Mouse (Mus musculus): ENCODE results near the gene Kprp. TPM values are rescaled to one million over a fixed set of nuclear protein-coding genes. Genes with fewer than 3 reads are reported as not detected.
"Not testable (repeated sequence)": the region's sequence is repeated elsewhere in the genome, so short reads cannot be mapped to it uniquely, and the experiment has no call there.

Kprp gene
- polyA plus RNA-seq (2015; fragmentation: Nextera tagmentation; extraction: Ambion mirVana), result not detected in 2 replicates

DNA sequence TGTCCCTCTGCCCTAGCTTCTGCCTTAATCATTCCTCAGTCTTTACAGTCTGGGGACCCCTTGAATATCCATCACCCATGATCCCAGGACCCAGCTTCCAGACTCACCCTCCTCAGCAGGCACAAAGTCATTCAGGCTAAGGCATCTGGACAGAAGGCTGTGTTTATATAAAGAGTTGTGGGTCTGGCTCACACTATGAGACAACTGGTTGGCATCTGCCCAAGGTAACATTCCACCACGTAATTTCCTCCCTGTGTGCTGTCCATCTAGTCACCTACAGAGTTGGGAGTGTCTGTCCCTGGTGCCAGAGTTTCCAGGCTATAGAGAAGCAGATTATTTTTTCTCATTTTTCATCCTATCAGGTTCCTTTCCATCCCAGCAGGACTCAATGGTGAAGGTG, at the start of gene Kprp:
Gene Kprp (minus strand): TSS at position 140 of the 400 bp plus-strand sequence.
- Histone ChIP-seq H3K27ac (ENCODE audit: low read length) (no peak within 1 kb of the TSS), H3K9me3 (ENCODE audit: control insufficient read depth, low read length) (no peaks in the 10 kb centered on the region), H3K36me3 (ENCODE audit: control insufficient read depth, insufficient read depth, low read length) (no peaks in the 10 kb centered on the region), H3K4me2 (ENCODE audit: low read depth, low read length) (no peak within 1 kb of the TSS), H3K9ac (ENCODE audit: low read length) (no peak within 1 kb of the TSS), H3K4me1 (replicated peaks; ENCODE audit: control insufficient read depth, insufficient read depth, low read length) (no peaks in the 10 kb centered on the region), H3K27me3 (ENCODE audit: control insufficient read depth, insufficient read depth, low read depth, low read length) (no peaks in the 10 kb centered on the region), H3K4me3 (ENCODE audit: low read length) (no peak within 1 kb of the TSS)
- no peak for ATAC-seq (ENCODE audit: low read depth)
- 7% methylated on average over 1 of the region's 1 CpGs for WGBS

DNA sequence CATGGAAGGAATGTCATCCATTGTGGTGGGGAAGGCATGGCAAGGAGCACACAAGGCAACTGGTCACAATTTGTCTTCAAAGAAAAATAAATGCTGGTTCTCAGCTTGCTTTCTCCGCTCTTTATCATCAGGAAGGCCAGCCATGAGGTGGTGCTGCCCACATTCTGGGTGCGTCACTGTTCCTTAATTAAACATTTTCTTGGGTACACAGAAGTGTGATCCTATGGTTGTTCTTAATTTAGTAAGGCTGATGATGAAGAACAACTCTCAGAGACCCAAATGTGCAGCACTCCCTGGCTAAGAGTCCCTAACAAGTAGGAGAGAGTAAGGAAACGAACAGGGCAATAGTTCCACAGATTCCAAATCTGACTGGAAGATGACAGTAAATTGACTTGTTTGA, 47.1 kb upstream of the Kprp start:
- H3K4me3 ChIP-seq (ENCODE audit: low read length), result no peak overlapping the region
- H3K27me3 ChIP-seq (ENCODE audit: control insufficient read depth, insufficient read depth, low read depth, low read length), result no peaks in the 10 kb centered on the region
- no peak overlapping the region for H3K9ac ChIP-seq (ENCODE audit: low read length)
- no peak for ATAC-seq (ENCODE audit: low read depth)
- no peaks in the 10 kb centered on the region for H3K4me1 ChIP-seq (replicated peaks; ENCODE audit: control insufficient read depth, insufficient read depth, low read length)
- no peaks in the 10 kb centered on the region for H3K9me3 ChIP-seq (ENCODE audit: control insufficient read depth, low read length)
- H3K36me3 ChIP-seq (ENCODE audit: control insufficient read depth, insufficient read depth, low read length), result no peaks in the 10 kb centered on the region
- no peak overlapping the region for H3K4me2 ChIP-seq (ENCODE audit: low read depth, low read length)
- 70% methylated on average over 3 of the region's 3 CpGs for WGBS
- no peak overlapping the region for H3K27ac ChIP-seq (ENCODE audit: low read length)

DNA sequence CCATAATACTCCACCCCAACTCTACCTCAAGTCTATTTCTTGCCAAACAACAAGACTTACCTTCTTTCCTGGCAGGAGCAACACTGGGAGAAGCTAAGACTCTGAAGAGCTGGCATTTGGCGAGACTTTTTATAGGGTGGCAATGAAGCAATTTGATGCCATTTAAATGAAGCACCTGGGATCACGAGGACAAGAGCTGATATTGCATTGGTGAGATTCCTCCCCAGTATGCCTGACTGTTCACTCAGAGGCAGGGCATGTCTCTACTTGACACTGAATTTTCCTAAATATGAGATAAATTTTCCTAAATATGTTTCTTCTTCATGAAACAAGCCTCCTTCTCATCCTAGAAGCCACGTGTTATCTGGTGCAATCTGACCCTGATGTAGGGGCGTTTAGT, 43.1 kb upstream of the Kprp start, which contains the start of gene 2310050C09Rik:
Gene 2310050C09Rik (minus strand): TSS at position 101 of the 400 bp plus-strand sequence.
- Histone ChIP-seq H3K9ac (ENCODE audit: low read length) (no peak within 1 kb of the TSS), H3K9me3 (ENCODE audit: control insufficient read depth, low read length) (no peaks in the 10 kb centered on the region), H3K4me2 (ENCODE audit: low read depth, low read length) (no peak within 1 kb of the TSS), H3K36me3 (ENCODE audit: control insufficient read depth, insufficient read depth, low read length) (no peaks in the 10 kb centered on the region), H3K27ac (ENCODE audit: low read length) (no peak within 1 kb of the TSS), H3K4me3 (ENCODE audit: low read length) (no peak within 1 kb of the TSS), H3K4me1 (replicated peaks; ENCODE audit: control insufficient read depth, insufficient read depth, low read length) (no peaks in the 10 kb centered on the region), H3K27me3 (ENCODE audit: control insufficient read depth, insufficient read depth, low read depth, low read length) (no peaks in the 10 kb centered on the region)
- 64% methylated on average over 4 of the region's 4 CpGs for WGBS
- no peak for ATAC-seq (ENCODE audit: low read depth)

DNA sequence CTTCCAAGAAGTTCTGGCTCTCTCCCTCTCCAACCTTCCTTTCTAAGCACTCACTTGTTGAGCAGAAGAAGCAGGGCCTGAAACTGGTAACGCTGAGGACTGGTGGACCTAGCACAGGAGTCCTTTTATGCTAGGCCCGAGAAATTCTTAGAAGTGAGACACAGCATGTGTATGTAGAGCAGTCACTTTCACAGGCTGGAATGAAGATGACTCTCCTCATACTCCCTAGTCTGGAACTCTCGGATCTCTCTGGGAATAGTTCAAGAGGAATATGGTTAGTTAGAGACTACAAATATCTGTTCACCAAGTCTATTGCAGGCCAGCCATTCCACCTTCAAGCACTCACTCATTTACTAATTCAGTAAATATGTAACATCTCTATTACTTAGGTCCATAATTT, 24.1 kb upstream of the Kprp start, which contains the start of gene Lce1l:
Gene Lce1l (minus strand): TSS at position 101 of the 400 bp plus-strand sequence.
- Histone ChIP-seq H3K27me3 (ENCODE audit: control insufficient read depth, insufficient read depth, low read depth, low read length) (no peaks in the 10 kb centered on the region), H3K27ac (ENCODE audit: low read length) (no peak within 1 kb of the TSS), H3K4me1 (replicated peaks; ENCODE audit: control insufficient read depth, insufficient read depth, low read length) (no peaks in the 10 kb centered on the region), H3K9me3 (ENCODE audit: control insufficient read depth, low read length) (no peaks in the 10 kb centered on the region), H3K9ac (ENCODE audit: low read length) (no peak within 1 kb of the TSS), H3K4me2 (ENCODE audit: low read depth, low read length) (no peak within 1 kb of the TSS), H3K4me3 (ENCODE audit: low read length) (no peak within 1 kb of the TSS), H3K36me3 (ENCODE audit: control insufficient read depth, insufficient read depth, low read length) (no peaks in the 10 kb centered on the region)
- WGBS, result 78% methylated on average over 3 of the region's 3 CpGs
- no peak for ATAC-seq (ENCODE audit: low read depth)

DNA sequence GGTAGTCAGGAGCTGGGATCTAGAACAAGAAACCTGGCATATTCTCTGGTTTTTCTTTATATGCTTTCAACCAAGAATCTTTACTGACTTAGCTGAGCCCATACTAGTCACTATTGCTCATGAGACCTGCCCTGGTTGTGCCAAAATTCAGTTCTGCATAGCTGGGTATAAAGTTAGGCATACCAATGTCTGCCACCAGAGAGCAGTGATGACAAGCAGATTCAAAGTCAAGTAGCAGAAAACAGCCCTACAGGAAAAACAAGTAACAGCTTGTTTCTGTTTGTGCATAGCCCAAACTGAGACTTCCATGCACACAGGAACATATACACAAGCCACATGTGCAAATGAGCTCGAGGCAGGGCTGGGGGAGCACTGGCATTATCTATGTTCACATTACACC, 1.2 kb downstream of the Kprp start:
- Histone ChIP-seq H3K9ac (ENCODE audit: low read length) (no peak overlapping the region), H3K4me3 (ENCODE audit: low read length) (no peak overlapping the region), H3K27me3 (ENCODE audit: control insufficient read depth, insufficient read depth, low read depth, low read length) (no peaks in the 10 kb centered on the region), H3K4me2 (ENCODE audit: low read depth, low read length) (no peak overlapping the region), H3K36me3 (ENCODE audit: control insufficient read depth, insufficient read depth, low read length) (no peaks in the 10 kb centered on the region), H3K9me3 (ENCODE audit: control insufficient read depth, low read length) (no peaks in the 10 kb centered on the region), H3K4me1 (replicated peaks; ENCODE audit: control insufficient read depth, insufficient read depth, low read length) (no peaks in the 10 kb centered on the region), H3K27ac (ENCODE audit: low read length) (no peak overlapping the region)
- ATAC-seq (ENCODE audit: low read depth), result no peak
- WGBS, result 19% methylated on average over 1 of the region's 1 CpGs

DNA sequence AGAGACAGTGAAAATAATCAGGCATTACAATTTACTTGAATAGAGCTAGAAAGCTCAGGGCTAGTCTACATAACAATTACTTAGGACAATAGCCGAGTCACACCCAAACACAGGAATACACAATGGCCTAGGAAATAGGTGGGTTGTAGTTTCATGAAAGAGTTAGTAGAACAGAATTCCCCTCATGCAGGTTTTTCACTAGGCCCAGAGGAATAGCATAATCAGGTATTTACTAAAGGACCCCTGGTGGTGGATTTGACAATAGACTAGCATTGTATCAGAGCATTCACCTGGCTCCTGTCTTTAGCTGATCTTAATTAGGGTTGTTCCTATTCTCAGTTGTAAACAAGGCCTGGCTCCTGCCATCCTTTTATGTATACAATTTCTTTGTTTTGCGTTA, 11.0 kb downstream of the Kprp start:
- WGBS, result 91% methylated on average over 2 of the region's 2 CpGs
- not testable (repeated sequence) for H3K27ac ChIP-seq (ENCODE audit: low read length); H3K4me2 ChIP-seq (ENCODE audit: low read depth, low read length); H3K4me3 ChIP-seq (ENCODE audit: low read length); H3K9ac ChIP-seq (ENCODE audit: low read length); H3K36me3 ChIP-seq (ENCODE audit: control insufficient read depth, insufficient read depth, low read length); ATAC-seq (ENCODE audit: low read depth); H3K27me3 ChIP-seq (ENCODE audit: control insufficient read depth, insufficient read depth, low read depth, low read length); H3K4me1 ChIP-seq (replicated peaks; ENCODE audit: control insufficient read depth, insufficient read depth, low read length); H3K9me3 ChIP-seq (ENCODE audit: control insufficient read depth, low read length)

DNA sequence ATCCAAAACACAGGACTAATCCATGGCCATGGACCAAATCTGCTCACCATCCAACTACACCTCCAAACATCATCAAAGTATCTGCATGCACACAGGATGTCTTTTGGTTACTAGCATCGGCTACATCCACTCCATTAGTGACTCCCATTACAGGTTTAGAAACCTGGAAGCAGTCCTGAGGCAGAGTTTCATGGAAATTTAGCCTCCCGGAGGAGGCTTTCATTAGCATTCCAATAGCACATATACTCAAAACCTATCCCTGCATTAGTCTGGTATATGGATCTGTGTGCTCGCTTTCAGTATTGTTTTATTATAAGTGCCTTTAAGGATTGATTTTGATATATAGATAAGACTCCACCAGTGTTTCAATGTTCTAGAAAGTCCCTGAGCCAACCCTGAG, 11.5 kb downstream of the Kprp start:
- Histone ChIP-seq H3K4me2 (ENCODE audit: low read depth, low read length) (no peak overlapping the region), H3K27ac (ENCODE audit: low read length) (no peak overlapping the region), H3K27me3 (ENCODE audit: control insufficient read depth, insufficient read depth, low read depth, low read length) (no peaks in the 10 kb centered on the region), H3K4me1 (replicated peaks; ENCODE audit: control insufficient read depth, insufficient read depth, low read length) (no peaks in the 10 kb centered on the region), H3K36me3 (ENCODE audit: control insufficient read depth, insufficient read depth, low read length) (no peaks in the 10 kb centered on the region), H3K9ac (ENCODE audit: low read length) (no peak overlapping the region), H3K9me3 (ENCODE audit: control insufficient read depth, low read length) (no peaks in the 10 kb centered on the region), H3K4me3 (ENCODE audit: low read length) (no peak overlapping the region)
- no peak for ATAC-seq (ENCODE audit: low read depth)
- WGBS, result 91% methylated on average over 3 of the region's 3 CpGs

DNA sequence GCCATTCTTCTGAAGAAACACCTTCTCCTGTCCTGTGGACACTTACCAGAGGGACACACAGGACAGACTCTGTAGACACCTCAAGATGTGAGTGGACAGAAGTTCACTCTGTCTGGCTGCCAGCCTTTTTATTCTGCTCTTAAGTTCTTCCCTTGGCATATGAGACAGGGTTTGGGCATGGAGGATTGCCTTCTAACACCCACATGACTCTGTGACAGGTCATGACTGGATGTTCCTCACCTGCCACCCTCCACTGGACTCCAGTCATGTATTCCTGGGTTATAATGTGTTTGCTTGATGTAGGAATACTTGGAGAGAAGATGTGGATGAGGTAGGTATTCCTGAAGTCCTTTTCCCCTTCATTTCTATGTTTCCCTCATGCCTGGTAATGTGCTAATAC, 19.3 kb downstream of the Kprp start, which contains the start of gene Lce1k:
Gene Lce1k (minus strand): TSS at position 101 of the 400 bp plus-strand sequence.
- no peaks in the 10 kb centered on the region for H3K27me3 ChIP-seq (ENCODE audit: control insufficient read depth, insufficient read depth, low read depth, low read length)
- no peak within 1 kb of the TSS for H3K9ac ChIP-seq (ENCODE audit: low read length)
- H3K27ac ChIP-seq (ENCODE audit: low read length), result no peak within 1 kb of the TSS
- H3K36me3 ChIP-seq (ENCODE audit: control insufficient read depth, insufficient read depth, low read length), result no peaks in the 10 kb centered on the region
- H3K4me2 ChIP-seq (ENCODE audit: low read depth, low read length), result no peak within 1 kb of the TSS
- no peak for ATAC-seq (ENCODE audit: low read depth)
- no peaks in the 10 kb centered on the region for H3K9me3 ChIP-seq (ENCODE audit: control insufficient read depth, low read length)
- no peak within 1 kb of the TSS for H3K4me3 ChIP-seq (ENCODE audit: low read length)
- no peaks in the 10 kb centered on the region for H3K4me1 ChIP-seq (replicated peaks; ENCODE audit: control insufficient read depth, insufficient read depth, low read length)

DNA sequence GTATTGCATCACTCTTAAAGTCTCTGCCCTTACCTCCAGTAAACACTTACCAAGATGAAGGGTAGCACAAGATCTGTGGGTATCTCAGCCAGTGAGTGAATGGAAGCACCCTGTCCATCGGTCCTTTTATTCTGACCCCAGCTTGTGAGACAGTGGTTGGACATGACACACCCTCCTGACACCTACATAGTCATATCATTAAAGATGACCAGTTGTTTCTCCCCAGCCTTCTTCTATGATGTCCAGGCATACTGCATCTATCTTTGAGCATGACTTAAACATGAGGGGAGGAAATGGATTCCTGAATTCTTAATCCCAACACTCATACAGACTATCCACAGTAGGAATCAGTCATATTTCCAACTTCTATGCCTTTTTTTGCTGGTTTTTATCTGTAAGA, 36.6 kb downstream of the Kprp start, which contains the start of gene Lce1j:
Gene Lce1j (minus strand): TSS at position 101 of the 400 bp plus-strand sequence.
- Histone ChIP-seq H3K4me3 (ENCODE audit: low read length) (no peak within 1 kb of the TSS), H3K27ac (ENCODE audit: low read length) (no peak within 1 kb of the TSS), H3K4me1 (replicated peaks; ENCODE audit: control insufficient read depth, insufficient read depth, low read length) (no peaks in the 10 kb centered on the region), H3K27me3 (ENCODE audit: control insufficient read depth, insufficient read depth, low read depth, low read length) (no peaks in the 10 kb centered on the region), H3K9ac (ENCODE audit: low read length) (no peak within 1 kb of the TSS), H3K9me3 (ENCODE audit: control insufficient read depth, low read length) (no peaks in the 10 kb centered on the region), H3K36me3 (ENCODE audit: control insufficient read depth, insufficient read depth, low read length) (no peaks in the 10 kb centered on the region), H3K4me2 (ENCODE audit: low read depth, low read length) (no peak within 1 kb of the TSS)
- WGBS, result 88% methylated on average over 1 of the region's 1 CpGs
- no peak for ATAC-seq (ENCODE audit: low read depth)

DNA sequence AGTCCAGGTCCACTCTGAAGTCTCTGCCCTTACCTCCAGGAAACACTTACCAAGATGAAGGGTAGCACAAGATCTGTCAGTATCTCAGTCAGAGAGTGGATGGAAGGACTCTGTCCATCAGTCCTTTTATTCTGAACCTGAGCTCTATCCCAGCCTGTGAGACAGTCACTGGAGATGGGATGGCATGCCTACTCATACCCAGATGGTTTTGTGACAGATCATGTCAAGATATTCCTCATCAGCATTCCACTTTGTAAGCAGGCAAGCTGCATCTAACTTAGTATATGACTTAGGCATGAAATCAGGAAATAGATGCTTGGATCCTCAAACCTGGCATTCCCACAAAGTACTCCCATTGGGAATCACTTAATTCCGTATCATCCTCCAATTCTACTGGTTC, 48.2 kb downstream of the Kprp start, which contains the start of gene Lce1i:
Gene Lce1i (minus strand): TSS at position 101 of the 400 bp plus-strand sequence.
- Histone ChIP-seq H3K4me1 (replicated peaks; ENCODE audit: control insufficient read depth, insufficient read depth, low read length) (no peaks in the 10 kb centered on the region), H3K4me3 (ENCODE audit: low read length) (no peak within 1 kb of the TSS), H3K4me2 (ENCODE audit: low read depth, low read length) (no peak within 1 kb of the TSS), H3K27me3 (ENCODE audit: control insufficient read depth, insufficient read depth, low read depth, low read length) (no peaks in the 10 kb centered on the region), H3K9ac (ENCODE audit: low read length) (no peak within 1 kb of the TSS), H3K9me3 (ENCODE audit: control insufficient read depth, low read length) (no peaks in the 10 kb centered on the region), H3K27ac (ENCODE audit: low read length) (no peak within 1 kb of the TSS), H3K36me3 (ENCODE audit: control insufficient read depth, insufficient read depth, low read length) (no peaks in the 10 kb centered on the region)
- WGBS, result 75% methylated on average over 1 of the region's 1 CpGs
- ATAC-seq (ENCODE audit: low read depth), result no peak

All from lung, embryonic 16.5 days (tissue).